Mouse (Mus musculus) spleen, adult 18-20 months (tissue): ENCODE data around the gene Kdm4a.

Experiments used
- DNase-seq, 2 experiments: peaks; one replicate each; pipeline ENCODE4 v3.0.0; 2022; ENCODE audit warnings: mixed read lengths in 2 of 2

The Kdm4a gene

DNA sequence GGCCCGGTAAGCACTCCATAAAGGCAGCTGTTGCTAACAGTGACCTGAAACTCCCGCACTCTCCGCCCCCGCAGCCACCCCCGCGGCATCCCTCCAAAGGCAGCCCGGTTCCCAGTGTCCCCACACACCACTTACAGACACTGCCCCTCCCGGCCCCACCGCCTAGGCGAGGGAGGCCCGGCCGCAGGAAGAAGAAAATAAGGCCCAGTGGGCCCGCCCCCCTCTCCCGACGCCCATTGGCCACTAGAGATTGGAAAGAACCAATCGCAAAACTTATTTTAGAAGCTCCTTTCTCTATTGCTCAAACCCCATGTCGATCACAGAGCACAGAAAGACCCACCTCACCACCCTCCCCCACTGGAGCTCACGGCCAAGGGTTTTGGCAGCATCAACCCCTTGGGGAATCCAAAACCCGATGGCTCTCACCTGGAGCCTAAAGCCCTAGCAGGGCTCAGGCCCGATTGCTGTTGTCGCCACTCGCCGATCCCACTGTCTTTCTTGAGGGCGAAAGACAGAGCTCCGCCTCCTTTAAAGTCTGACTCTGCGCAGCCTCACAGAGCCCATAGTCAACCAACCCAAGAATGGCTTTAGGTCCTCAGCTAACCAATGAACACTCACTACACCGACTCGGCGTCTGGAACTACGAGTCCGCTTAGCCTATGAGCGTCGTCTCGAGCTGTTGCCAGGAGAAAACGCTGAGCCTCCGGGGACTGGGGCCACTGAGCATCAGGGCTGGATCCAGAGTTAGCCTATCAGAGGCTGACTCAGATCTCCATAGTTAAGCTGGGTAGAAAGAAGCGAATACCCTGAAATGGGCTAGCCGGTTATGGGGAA lies at the start of gene Kdm4a:
TSS of gene Kdm4a (minus strand) at position 577 of the 834 bp plus-strand sequence.
- DNase-seq: peak; percentile 83 to 87

DNA sequence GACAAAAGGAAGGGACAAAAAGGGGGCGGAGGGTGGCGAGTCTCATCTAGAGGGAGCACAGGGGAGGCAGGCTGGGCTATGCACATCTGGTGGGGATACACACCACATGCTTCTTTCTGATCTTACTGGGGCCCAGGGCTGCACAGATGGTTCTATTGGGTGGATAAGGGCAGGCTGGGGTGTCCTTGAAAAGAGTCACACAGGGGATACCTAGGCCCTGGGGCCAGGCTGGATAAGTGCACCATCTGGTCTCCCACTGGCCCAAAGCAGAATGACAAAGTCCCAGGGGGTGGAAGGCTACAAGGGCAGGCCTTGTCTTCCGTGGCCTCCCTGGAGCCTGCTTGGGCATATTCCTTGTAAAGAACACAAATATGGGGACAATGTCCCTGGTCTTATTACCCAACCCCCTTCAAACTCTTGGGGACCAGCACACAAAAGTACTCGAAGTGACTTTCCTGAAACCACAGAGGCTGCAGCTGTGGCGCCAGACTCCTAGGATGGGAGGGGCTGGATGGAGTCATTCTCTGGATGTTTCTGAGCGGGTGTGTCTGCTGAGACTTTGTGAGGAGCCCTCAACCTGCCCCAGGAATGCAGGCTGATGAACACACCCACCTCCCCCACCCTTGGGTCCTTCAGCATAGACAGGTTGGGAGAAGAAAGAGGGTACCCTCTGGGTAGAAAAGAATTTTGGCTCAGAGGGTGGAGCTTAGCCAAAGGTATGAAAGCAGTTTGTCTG lies 49.4 kb upstream of the Kdm4a start:
- DNase-seq: no peak

DNA sequence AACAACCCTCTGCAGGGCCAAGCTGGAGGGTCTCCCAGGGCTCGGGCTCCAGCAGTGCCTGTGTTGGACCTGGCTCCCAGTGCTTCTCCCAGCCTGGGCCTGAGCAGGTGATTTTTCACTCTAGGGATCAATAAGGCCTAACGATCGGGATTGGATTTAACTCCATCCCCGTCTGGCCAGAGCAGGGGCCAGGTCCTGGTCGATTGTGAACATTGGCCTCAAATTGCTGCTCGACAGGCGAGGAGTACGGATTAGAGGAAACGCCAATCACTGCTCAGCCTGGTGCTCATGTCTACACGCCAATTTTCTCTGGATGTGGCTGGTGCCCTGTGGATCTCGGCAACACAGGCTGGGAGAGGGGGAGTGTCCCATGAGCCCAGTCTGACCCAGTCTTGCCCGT lies 47.6 kb upstream of the Kdm4a start:
- no peak for DNase-seq

GRCm38 (mm10) chr4:118221261-118221660 lies 41.4 kb upstream of the Kdm4a start:
- no peak for DNase-seq

DNA sequence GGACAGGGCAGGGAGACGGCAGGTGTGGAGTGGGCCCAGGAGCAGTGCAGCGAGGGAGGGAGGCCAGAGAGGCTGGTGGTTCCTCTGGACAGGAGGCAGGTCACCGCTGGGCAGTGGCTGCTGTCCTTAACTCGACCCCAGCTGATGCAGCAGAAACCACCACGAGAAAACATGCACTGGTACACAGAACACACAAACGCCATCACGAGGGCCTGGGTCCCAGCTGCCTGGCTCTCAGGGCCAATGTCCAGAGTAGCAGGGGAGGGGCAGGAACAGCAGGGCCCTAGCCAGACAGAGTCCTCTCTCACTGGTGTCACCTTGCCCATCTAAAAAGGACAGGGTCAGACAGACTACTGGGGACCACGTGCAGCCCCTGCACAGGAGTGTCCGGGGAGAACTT lies 40.9 kb upstream of the Kdm4a start:
- no peak for DNase-seq

DNA sequence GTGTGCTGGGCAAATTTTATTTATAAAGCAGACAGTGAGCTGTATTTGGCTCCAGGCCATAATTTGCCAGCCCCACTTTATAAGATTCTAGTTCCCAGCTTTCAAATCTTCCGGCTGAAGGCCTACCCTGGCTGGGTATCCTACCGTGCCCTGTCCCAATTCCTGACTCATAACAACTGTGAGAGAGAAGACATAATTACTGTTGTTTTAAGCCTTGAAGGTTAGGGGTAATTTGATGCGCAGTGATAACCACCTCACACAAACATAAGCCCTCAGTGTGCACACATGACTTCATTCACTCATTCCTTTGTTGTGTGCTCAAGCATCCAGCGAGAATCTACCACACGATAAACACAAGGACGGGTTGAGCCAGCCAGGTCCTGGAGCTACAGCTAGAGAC lies 39.6 kb upstream of the Kdm4a start:
- DNase-seq: no peak

- no peak for DNase-seq
These were observed 38.7 kb upstream of the Kdm4a start for GRCm38 (mm10) chr4:118218521-118218920.

- peak in 1 of 2 experiments; percentile 59 for DNase-seq
These were observed 37.1 kb upstream of the Kdm4a start for GRCm38 (mm10) chr4:118216726-118217595.

DNA sequence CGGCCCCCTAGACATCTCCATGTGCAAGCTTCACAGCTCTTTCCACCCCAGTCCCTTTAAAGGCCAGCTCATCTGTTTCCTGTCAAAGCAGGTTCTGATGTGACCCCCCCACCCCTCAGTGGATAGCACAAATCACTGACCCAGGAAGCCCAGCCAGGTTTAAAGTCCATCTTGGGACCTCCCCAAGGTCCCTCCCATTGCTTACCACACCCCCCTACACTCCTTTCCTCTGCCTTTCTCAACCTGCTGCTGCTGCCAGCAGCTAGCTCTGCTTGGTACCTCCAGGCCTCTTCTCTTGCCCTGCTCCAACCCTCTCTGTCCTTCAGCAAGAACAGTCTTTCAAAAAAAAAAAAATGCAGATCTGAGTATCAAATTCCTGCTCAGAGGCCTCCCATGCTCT lies 35.0 kb upstream of the Kdm4a start:
- no peak for DNase-seq

GRCm38 (mm10) chr4:118206918-118207640 lies 27.2 kb upstream of the Kdm4a start:
- no peak for DNase-seq

DNA sequence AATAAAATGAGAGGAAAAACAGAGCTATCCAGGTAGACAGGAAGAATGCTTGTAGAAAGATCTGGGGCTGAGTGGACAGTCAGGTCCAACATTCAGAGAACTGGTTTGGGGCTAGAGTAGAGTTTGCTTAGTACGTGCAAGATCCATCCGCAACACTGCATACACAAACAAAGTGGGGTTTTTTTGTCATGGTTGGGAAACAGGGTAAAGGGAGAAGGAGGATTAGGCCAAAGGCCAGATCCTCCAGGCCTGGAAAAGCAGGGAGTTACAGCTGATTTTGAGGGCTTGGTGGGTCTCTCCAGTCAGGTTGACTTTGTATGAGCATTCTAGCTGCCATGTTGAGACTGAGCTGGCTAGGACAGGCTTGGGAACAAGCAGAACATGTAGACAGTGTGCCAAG lies 26.1 kb upstream of the Kdm4a start:
- no peak for DNase-seq

DNA sequence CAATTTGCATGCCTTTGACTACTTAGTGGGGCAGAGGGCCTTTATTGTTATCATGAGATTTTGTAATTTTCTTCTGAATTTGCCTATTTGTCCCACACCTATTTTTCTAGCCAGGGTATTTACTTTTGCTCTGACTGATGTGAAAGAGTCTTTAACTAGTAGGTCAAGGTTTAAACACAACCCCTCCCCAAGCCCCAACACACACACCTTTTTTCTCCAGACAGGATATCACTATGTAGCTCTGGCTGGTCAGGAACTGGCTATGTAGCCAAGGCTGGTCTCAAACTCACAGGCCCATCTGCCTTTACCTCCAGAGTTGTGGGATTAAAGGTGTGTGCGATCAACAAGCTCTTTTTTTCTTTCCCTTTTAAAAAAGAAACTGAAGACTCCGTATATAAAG lies 19.2 kb upstream of the Kdm4a start:
- no peak for DNase-seq

- no peak for DNase-seq
These were observed 18.8 kb upstream of the Kdm4a start for GRCm38 (mm10) chr4:118198606-118199005.

GRCm38 (mm10) chr4:118196185-118196584 lies 16.3 kb upstream of the Kdm4a start:
- no peak for DNase-seq

DNA sequence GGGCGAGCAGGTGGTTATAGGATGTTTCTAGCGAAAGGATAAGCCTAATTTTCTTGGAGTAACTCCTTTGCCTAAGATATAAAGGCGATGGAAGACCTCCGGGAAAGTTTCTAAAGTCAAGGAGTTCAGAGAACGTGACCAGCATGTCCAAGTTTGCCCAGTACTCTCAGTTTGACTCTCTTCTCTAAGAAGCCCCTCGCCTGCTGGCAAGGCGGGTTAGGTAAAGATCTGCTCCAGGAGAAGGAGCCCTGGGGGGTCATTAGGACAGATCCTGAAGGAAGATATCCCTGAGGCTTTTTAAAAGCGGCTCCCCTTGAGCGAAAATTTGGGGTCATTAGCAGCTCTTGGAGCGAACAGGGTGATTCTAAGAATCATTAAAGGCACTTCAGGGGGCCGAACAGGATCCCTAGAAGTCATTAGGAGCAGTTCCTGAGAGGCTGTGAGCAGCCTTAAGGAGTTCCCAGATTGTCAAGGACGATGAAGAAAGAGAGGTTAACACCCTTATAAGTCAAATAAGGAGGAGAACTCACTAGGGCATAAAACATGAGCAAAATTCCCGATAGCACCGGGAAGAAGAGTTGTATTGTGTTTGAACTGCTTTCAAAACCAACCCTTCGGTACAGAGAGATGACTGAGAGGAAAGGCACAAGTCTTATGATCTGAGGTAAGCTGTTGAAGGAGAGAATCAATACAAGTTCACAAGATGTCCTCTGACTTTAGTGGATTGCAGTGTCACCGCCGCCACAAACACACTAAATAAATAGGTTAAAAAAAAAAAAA lies 648 bp upstream of the Kdm4a start:
- DNase-seq: no peak

DNA sequence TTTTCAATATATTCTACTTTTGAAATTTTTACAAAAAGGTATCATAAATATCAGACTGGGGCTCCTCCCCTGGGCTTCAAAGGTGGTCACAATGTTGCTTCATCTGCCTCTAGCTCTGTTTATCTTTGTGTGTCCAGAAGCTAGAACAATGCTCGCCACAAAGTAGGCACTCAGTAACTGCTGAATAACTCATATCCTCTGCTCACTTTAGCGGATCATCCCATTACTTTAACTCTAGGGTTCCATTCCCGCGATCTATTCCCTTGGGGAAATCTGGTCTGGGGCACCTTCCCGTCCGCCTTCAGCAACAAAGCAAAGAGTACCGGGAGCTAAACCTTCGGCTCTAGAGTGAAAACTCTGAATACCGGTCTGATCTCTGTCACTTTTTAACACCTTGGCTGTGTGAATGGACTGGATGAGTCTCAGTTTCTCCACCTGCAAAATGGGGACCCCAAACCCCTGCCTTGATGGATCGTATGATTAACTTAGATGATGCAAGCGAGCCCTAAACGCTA lies 834 bp downstream of the Kdm4a start:
- DNase-seq: no peak

- no peak for DNase-seq
These were observed 7.4 kb downstream of the Kdm4a start for GRCm38 (mm10) chr4:118172461-118172860.

DNA sequence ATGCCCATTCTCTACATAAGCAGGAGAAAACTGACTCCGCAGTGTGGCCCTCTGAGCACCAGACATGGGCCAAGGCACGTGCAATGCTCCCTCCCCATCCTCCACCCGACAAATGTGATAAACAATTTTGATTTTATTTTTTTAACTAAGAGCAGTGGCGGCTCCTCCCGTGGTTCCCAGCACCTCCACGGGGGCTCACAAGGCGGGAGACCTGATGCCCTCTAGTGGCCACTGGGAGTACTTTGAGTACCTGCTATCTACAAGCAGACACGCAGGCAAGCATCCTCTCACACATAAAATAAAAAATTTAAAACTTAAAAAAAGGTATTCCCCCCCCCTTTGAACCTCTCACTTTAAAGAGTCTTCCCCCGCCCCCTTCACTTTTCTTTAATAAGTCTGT lies 8.8 kb downstream of the Kdm4a start:
- no peak for DNase-seq

GRCm38 (mm10) chr4:118162123-118162522 lies 17.7 kb downstream of the Kdm4a start:
- DNase-seq: no peak

DNA sequence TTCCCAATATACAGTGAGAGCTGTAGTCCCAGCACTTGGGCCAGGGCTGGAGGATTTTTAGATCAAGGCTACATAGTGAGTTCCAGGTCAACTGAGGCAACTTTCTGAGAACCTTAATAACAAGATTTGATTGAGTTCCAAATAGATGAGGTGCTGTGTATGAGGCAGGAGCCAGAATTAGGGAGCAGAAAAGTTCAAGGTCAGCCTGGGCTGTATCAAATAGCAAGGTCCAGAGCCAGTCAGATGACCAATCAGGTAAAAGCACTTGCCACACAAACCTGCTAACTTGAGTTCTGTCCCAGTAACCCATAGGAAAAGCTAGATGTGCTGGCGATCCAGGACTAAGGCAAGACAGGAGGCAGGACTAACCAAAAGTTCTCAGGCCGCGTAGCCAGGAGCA lies 22.2 kb downstream of the Kdm4a start:
- DNase-seq: no peak

- DNase-seq: no peak
These were observed 23.3 kb downstream of the Kdm4a start for GRCm38 (mm10) chr4:118156559-118156958.
